Mouse (Mus musculus): ENCODE results near the gene Podxl. TPM values are rescaled to one million over a fixed set of nuclear protein-coding genes. Genes with fewer than 3 reads are reported as not detected.
"Not testable (repeated sequence)": the region's sequence is repeated elsewhere in the genome, so short reads cannot be mapped to it uniquely, and the experiment has no call there.

Podxl gene
- total and polyA plus RNA-seq, 2 experiments: 2.4 to 3.0 TPM

DNA sequence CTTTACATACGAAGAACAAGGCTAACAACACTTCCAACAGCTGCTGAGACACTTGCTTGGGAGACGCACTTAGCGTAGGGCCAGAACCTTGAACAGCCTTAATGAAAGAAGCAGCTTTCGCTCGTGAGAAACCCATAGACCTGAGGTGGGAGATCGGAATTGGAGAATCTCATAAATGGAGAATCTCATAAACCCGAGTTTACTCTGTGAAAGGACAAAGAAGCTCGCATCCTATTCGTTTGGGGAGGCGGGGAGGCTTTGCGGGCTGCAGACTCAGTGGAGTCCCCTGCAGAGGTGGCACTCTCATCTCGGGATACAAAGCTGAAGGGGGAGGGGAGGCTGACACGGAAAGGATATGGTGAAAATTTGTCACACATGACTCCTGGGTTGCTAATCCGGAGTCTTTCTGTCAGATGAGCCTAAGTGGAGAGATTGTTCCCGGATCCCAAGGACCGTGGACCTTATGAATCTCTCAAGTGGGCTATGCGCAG, 1.2 kb upstream of the Podxl start:
- no peak for TF ChIP-seq POLR2A (IDR thresholded peaks at IDR 0.05; ENCODE audit: extremely low read depth, insufficient read depth, low read length)
- TF ChIP-seq CTCF (IDR thresholded peaks at IDR 0.05; ENCODE audit: low read depth, low read length): no peak
- no peaks in the 10 kb centered on the region for H3K79me2 ChIP-seq (ENCODE audit: control insufficient read depth, insufficient read depth, low read length)
- H3K9ac ChIP-seq (ENCODE audit: low read depth, low read length): no peak overlapping the region
- H3K27ac ChIP-seq (replicated peaks; ENCODE audit: insufficient read depth, low read depth, low read length): no peak overlapping the region
- DNase-seq (ENCODE audit: extremely low read depth, low read depth, low spot score): no peak
- H3K4me3 ChIP-seq (ENCODE audit: insufficient read depth, low read depth, low read length): no peak overlapping the region
- H3K4me1 ChIP-seq (ENCODE audit: control insufficient read depth, insufficient read depth, low read length): 0 out of 2 replicates have a peak, but pooled peaks cover 4% of the 10 kb centered on the region
- peaks cover 11% of the 10 kb centered on the region; the same call in 1 of the 2 replicates for H3K27me3 ChIP-seq (ENCODE audit: control insufficient read depth, insufficient read depth, low read length)
- 14% methylated on average over 17 of the region's 17 CpGs for WGBS
- no peaks in the 10 kb centered on the region for H3K36me3 ChIP-seq (ENCODE audit: control insufficient read depth, insufficient read depth, low read length)

- Histone ChIP-seq H3K27ac (replicated peaks; ENCODE audit: insufficient read depth, low read depth, low read length) (no peak overlapping the region), H3K9ac (ENCODE audit: low read depth, low read length) (peak overlapping the region; percentile 34), H3K36me3 (ENCODE audit: control insufficient read depth, insufficient read depth, low read length) (no peaks in the 10 kb centered on the region), H3K79me2 (ENCODE audit: control insufficient read depth, insufficient read depth, low read length) (no peaks in the 10 kb centered on the region), H3K4me1 (ENCODE audit: control insufficient read depth, insufficient read depth, low read length) (0 out of 2 replicates have a peak, but pooled peaks cover 4% of the 10 kb centered on the region), H3K27me3 (ENCODE audit: control insufficient read depth, insufficient read depth, low read length) (peaks cover 11% of the 10 kb centered on the region; the same call in 1 of the 2 replicates), H3K4me3 (ENCODE audit: insufficient read depth, low read depth, low read length) (peak overlapping the region; percentile 55)
- 2% methylated on average over 15 of the region's 18 CpGs for WGBS
- TF ChIP-seq POLR2A (IDR thresholded peaks at IDR 0.05; ENCODE audit: extremely low read depth, insufficient read depth, low read length) (no peak), CTCF (IDR thresholded peaks at IDR 0.05; ENCODE audit: low read depth, low read length) (no peak)
- DNase-seq (ENCODE audit: extremely low read depth, low read depth, low spot score): no peak
Observed at GRCm38 (mm10) chr6:31564182-31564531, 376 bp upstream of the Podxl start.

GRCm38 (mm10) chr6:31562371-31563080, 1.3 kb downstream of the Podxl start:
- no peak for TF ChIP-seq POLR2A (IDR thresholded peaks at IDR 0.05; ENCODE audit: extremely low read depth, insufficient read depth, low read length)
- no peak for TF ChIP-seq CTCF (IDR thresholded peaks at IDR 0.05; ENCODE audit: low read depth, low read length)
- H3K4me3 ChIP-seq (ENCODE audit: insufficient read depth, low read depth, low read length): peak overlapping the region; percentile 55; the same call in 1 of the 2 replicates
- H3K27me3 ChIP-seq (ENCODE audit: control insufficient read depth, insufficient read depth, low read length): peaks cover 11% of the 10 kb centered on the region; the same call in 1 of the 2 replicates
- no peak for DNase-seq (ENCODE audit: extremely low read depth, low read depth, low spot score)
- peak overlapping the region; percentile 19; the same call in 1 of the 2 replicates for H3K9ac ChIP-seq (ENCODE audit: low read depth, low read length)
- H3K4me1 ChIP-seq (ENCODE audit: control insufficient read depth, insufficient read depth, low read length): 0 out of 2 replicates have a peak, but pooled peaks cover 4% of the 10 kb centered on the region
- H3K27ac ChIP-seq (replicated peaks; ENCODE audit: insufficient read depth, low read depth, low read length): no peak overlapping the region
- H3K36me3 ChIP-seq (ENCODE audit: control insufficient read depth, insufficient read depth, low read length): no peaks in the 10 kb centered on the region
- WGBS: 12% methylated on average over 16 of the region's 16 CpGs
- H3K79me2 ChIP-seq (ENCODE audit: control insufficient read depth, insufficient read depth, low read length): no peaks in the 10 kb centered on the region

- not testable (repeated sequence) for H3K36me3 ChIP-seq (ENCODE audit: control insufficient read depth, insufficient read depth, low read length); H3K4me3 ChIP-seq (ENCODE audit: insufficient read depth, low read depth, low read length); H3K4me1 ChIP-seq (ENCODE audit: control insufficient read depth, insufficient read depth, low read length); DNase-seq (ENCODE audit: extremely low read depth, low read depth, low spot score); H3K27ac ChIP-seq (replicated peaks; ENCODE audit: insufficient read depth, low read depth, low read length); H3K9ac ChIP-seq (ENCODE audit: low read depth, low read length); H3K79me2 ChIP-seq (ENCODE audit: control insufficient read depth, insufficient read depth, low read length)
- peaks cover 11% of the 10 kb centered on the region; the same call in 1 of the 2 replicates for H3K27me3 ChIP-seq (ENCODE audit: control insufficient read depth, insufficient read depth, low read length)
- 45% methylated on average over 3 of the region's 3 CpGs for WGBS
Observed at GRCm38 (mm10) chr6:31561948-31562347, 1.8 kb downstream of the Podxl start.

DNA sequence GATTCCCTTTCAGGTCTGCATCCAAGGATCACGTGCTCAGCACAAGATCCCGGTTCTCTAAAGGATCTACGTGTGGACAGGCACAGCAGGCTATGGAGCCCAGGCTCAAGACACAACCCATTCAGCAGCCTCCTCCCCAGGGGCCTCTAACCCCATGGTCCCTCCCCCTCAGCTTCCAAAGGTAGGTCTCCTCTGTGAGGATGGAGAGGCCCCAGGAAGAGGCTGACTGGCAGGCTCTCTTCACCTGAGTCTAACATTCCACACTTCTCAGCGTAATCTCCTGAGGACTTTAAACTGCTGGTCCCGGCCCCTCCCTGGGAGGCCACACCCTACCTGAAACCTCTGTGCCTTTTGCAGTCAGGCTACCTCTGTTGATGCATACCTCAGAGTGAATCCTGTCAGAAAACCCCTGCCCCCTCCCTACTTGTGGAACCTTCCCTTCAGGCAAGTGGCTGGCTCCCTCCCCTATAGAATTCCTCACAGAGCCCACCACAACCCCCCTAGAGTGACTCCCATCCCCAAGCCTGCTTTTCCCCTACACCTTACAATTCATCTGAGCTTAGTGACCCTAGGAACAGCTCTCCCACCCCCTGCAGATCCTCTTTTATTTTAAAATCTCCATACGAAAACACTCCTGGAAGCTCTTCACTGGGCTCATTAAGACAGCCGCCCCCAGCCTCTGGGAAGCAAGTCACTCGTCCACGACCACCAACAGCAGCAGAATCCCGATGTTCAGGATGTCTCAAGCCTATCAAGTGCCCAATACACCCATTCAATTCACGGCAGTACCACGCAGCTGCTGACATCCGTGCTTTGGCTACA, 3.4 kb downstream of the Podxl start:
- Histone ChIP-seq H3K79me2 (ENCODE audit: control insufficient read depth, insufficient read depth, low read length) (no peaks in the 10 kb centered on the region), H3K4me3 (ENCODE audit: insufficient read depth, low read depth, low read length) (no peak overlapping the region), H3K27me3 (ENCODE audit: control insufficient read depth, insufficient read depth, low read length) (peaks cover 11% of the 10 kb centered on the region; the same call in 1 of the 2 replicates), H3K27ac (replicated peaks; ENCODE audit: insufficient read depth, low read depth, low read length) (no peak overlapping the region), H3K9ac (ENCODE audit: low read depth, low read length) (no peak overlapping the region), H3K36me3 (ENCODE audit: control insufficient read depth, insufficient read depth, low read length) (no peaks in the 10 kb centered on the region), H3K4me1 (ENCODE audit: control insufficient read depth, insufficient read depth, low read length) (0 out of 2 replicates have a peak, but pooled peaks cover 4% of the 10 kb centered on the region)
- 42% methylated on average over 13 of the region's 13 CpGs for WGBS
- TF ChIP-seq POLR2A (IDR thresholded peaks at IDR 0.05; ENCODE audit: extremely low read depth, insufficient read depth, low read length) (no peak), CTCF (IDR thresholded peaks at IDR 0.05; ENCODE audit: low read depth, low read length) (no peak)
- no peak for DNase-seq (ENCODE audit: extremely low read depth, low read depth, low spot score)
